Mouse (Mus musculus) kidney, adult 10 weeks (tissue): ENCODE results near the gene Gbgt1. TPM values are rescaled to one million over a fixed set of nuclear protein-coding genes. Genes with fewer than 3 reads are reported as not detected.

Experiments
- polyA plus RNA-seq: library from polyadenylated mRNA; stranded (reverse); fragments of 350-450 nt; fragmentation: Illumina TruSeq; extraction: RNeasy Lipid Tissue Mini Kit (QIAGEN cat#74804); gene quantifications from one replicate; pipeline ENCODE4 v1.2.3, GENCODE M21; 2014; ENCODE audit warnings: low read depth, low replicate concordance

Gbgt1 gene
- polyA plus RNA-seq = not detected

DNA sequence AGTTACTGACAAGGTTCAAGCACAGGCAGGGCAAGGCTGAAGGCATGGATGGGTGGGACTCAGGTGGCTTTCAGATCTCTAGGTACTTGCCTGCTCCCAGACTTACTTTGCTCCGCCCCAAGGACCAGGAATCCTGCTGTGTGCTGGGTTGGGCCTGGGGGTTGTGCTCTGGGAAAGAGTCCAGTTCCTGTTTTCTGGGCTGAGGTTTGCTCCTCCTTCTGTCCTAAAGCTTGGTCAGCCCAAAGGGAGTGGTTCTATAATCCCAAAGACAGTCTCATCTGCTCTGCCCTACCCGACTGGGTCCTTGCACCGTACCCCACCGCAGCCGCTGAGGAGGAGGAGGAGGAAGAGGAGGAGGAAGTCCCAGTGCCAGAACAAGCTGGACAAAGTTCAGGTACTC, at the start of gene Gbgt1:
Gene Gbgt1 (plus strand): TSS at position 221 of the 400 bp plus-strand sequence.

DNA sequence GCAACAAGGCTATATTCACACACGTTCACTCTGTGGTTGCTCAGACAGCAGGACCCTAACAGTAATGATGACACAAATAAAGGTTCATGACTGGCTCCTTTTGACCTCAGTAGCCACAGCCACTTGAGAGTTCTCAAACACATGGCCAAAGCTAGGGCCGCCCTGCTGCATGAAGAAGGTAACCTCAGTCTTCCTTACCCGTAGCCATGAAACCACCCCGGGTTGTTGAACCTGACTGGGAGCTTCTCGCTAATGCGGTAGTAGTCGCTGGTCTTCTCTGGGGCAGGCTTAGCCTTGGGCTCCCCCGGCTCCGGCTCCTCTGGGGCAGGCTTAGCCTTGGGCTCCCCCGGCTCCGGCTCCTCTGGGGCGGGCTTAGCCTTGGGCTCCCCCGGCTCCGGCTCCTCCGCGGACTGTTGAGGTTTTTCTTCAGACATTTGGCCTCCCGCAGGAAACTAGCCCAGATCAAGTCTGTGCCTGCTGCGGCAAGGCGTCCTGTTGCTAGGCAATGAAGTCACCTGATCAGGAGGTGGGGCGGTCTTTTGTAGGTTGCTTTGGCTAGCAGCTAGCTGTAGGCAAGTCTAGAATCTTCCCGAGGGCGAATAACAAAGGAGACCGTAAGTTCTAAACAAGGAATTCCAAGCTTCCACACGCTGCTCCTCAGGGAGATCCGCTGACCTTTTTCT, 30.7 kb upstream of the Gbgt1 start, which contains the start of gene 1700007K13Rik:
Gene 1700007K13Rik (minus strand): TSS at position 497 of the 683 bp plus-strand sequence.

DNA sequence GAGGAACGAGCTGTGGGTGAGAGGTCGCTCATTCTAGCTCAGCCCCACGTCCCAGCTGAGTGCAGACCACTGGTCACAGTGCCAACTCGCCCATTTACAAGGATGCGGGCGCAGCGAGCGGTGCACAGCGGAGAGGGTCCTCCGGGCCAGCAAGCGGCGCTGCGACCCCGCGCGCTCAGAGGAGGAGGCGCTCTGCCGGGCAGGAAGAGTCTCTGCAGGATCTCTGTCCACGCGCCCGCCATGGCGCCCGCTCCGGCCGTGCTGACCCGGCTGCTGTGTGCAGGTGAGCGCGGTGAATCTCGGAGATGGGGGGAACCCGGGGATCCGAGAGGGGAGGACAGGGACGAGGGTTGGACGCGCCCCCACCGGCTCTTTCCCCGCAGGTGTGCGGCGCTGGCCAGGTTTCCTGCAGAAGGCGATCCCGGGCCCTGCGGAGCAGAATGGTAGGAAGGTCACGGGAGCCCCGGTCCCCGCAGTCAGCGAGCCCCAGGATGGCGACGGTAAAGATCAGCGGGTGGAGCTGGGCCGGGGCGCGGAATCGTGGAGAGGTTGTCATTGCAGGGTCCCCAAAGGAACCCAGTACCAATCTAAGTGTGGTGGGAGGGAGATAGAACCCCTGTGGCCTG, 28.7 kb upstream of the Gbgt1 start, which contains the start of gene Mrps2:
Gene Mrps2 (plus strand): TSS at position 207 of the 626 bp plus-strand sequence.

DNA sequence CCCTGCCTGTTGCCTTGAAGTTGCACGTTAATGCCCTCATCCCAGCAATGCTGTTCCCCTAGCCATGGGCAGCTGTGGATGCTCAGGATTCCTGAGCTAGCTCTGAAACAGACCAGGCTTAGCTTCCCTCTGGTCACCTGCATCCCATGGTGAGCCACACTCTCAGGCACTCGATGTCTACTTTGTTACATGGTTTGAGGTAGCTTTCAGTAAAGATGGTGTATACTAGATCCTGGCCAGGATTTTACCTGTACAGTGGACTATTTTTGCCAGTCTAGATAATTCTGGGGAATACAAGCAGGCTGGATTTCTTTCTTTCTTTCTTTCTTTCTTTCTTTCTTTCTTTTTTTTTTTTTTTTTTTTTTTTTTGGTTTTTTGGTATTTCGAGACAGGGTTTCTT, 9.1 kb downstream of the Gbgt1 start, which contains the start of gene Gm10134:
Gene Gm10134 (plus strand): TSS at position 301 of the 400 bp plus-strand sequence.

DNA sequence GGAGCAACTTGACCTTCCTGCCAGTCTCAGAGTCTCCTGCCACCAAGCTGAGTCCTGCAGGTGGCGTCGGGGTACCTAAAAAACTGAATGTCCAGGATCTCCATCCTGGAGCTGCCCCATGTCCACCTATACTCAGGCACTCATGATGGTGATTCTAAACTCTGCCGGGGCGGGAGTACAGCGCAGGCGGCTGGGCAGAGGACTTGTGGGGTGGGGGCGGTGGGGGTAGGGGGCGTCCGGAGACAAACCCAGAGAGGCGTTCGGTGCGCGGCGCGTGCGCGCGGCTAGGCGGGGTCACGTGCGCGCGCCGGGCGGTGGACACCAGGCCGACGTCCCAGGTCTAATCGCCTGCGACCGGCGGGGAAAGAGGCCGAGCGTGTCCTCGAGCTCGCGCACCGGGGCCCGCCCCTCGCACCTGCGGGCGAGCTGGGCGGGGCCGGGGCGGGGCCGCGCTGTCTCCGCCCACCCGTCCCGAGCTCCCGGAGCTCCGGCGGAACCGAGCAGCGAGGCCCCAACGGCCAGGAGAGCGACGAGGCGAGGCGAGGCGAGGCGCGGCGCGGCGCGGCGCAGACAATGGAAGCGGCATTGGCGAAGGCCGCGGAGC, 16.2 kb downstream of the Gbgt1 start, which contains the start of gene Ralgds:
Gene Ralgds (plus strand): TSS at position 328 of the 604 bp plus-strand sequence.

Other genes with a start within 250 kb of the Gbgt1 start
- 1.5 TPM for gene Ppp1r26, start 50.1 kb upstream of the Gbgt1 start, polyA plus RNA-seq
- gene 1700007K13Rik, start 30.6 kb upstream of the Gbgt1 start, polyA plus RNA-seq = 2.5 TPM
- 82.2 TPM for gene Mrps2, start 28.8 kb upstream of the Gbgt1 start, polyA plus RNA-seq
- not detected for gene Gm10134, start 9.2 kb downstream of the Gbgt1 start, polyA plus RNA-seq
- gene Ralgds, start 16.2 kb downstream of the Gbgt1 start, polyA plus RNA-seq = 8.2 TPM
- not detected for gene Cel, start 66.5 kb downstream of the Gbgt1 start, polyA plus RNA-seq
- 2.6 TPM for gene Gtf3c5, start 86.9 kb downstream of the Gbgt1 start, polyA plus RNA-seq
- gene Gfi1b, start 125.1 kb downstream of the Gbgt1 start, polyA plus RNA-seq = not detected
- 8.3 TPM for gene Tsc1, start 144.3 kb downstream of the Gbgt1 start, polyA plus RNA-seq
- gene Spaca9, start 202.8 kb downstream of the Gbgt1 start, polyA plus RNA-seq = not detected
- gene Ak8, start 203.3 kb downstream of the Gbgt1 start, polyA plus RNA-seq = not detected